Mouse (Mus musculus): ENCODE results near the gene Nifk. TPM values are rescaled to one million over a fixed set of nuclear protein-coding genes. Genes with fewer than 3 reads are reported as not detected.

Gene Nifk
- polyA plus RNA-seq, 1 experiment from 2014 or later: 91.1 TPM

DNA sequence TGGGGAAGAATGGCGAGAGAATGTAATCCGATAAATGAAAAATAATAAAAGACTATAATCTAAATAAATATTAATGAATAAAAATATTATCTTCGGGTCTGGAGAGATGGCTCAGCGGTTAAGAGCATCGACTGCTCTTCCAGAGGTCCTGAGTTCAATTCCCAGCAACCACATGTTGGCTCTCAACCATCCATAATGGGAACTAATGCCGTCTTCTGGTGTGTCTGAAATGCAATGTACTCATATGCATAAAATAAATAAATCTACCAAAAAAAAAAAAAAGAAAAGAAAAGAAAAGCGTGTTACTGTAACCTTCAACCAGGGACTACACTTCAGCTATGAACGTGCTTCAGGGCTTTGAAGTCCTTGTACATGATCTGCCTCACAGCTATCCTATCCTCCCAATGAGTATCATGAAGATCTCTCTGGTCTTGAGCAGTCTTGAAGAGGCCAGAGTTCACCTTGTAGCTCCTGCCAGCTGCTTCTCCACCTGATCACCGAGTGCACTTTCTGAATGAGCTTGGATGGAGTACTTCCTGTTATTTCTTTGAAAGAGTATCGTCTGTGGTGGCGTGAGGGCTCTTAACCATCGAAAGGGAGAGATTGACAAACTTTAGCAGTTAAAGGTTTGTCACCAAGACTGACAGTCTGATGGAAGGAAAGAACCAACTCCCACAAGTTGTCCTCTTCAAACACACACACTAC is 9.9 kb upstream of the Nifk start, which contains the start of gene Tsn:
Gene Tsn, minus strand, starts transcription at position 118 of the 705 bp plus-strand sequence.
- 57% methylated on average over 12 of the region's 12 CpGs for WGBS
- Histone ChIP-seq H3K4me3 (ENCODE audit: low read depth, low read length) (peak within 1 kb of the TSS; percentile 79), H3K27ac (ENCODE audit: low read depth, low read length) (peak within 1 kb of the TSS; percentile 95), H3K9ac (ENCODE audit: low read length) (peak within 1 kb of the TSS; percentile 91), H3K36me3 (ENCODE audit: control insufficient read depth, insufficient read depth, low read length) (peaks cover 9% of the 10 kb centered on the region; the same call in 1 of the 2 replicates), H3K4me1 (ENCODE audit: control insufficient read depth, insufficient read depth, low read length) (peaks cover 7% of the 10 kb centered on the region), H3K27me3 (replicated peaks; ENCODE audit: control insufficient read depth, insufficient read depth, low read length) (no peaks in the 10 kb centered on the region), H3K9me3 (replicated peaks; ENCODE audit: control insufficient read depth, low read length) (no peaks in the 10 kb centered on the region), H3K4me2 (ENCODE audit: low read length) (peak within 1 kb of the TSS; percentile 78)
- DNase-seq (ENCODE audit: low spot score) (no peak), ATAC-seq (peak; percentile 45)

DNA sequence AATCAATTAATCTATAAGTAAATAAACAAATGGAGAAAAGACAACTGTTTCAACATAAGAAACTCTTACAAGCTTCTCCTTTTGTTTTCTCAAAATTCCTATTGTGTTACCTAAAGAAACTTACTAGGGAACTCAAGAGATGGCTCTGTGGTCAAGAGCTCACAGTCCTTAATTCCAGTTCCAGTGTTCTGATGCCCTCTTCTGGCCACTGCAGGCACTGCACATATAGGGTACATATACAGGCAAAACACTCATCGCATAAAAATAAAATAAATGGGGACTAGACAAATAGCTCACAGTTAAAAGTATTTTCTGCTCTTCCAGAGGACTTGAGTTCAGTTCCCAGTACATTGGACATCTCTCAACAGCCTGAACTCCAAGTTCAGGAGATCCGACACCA is 943 bp upstream of the Nifk start:
- no peaks in the 10 kb centered on the region for H3K27me3 ChIP-seq (replicated peaks; ENCODE audit: control insufficient read depth, insufficient read depth, low read length)
- peaks cover 6% of the 10 kb centered on the region for H3K4me1 ChIP-seq (ENCODE audit: control insufficient read depth, insufficient read depth, low read length)
- H3K4me3 ChIP-seq (ENCODE audit: low read depth, low read length): no peak overlapping the region
- DNase-seq (ENCODE audit: low spot score): no peak
- H3K27ac ChIP-seq (ENCODE audit: low read depth, low read length): no peak overlapping the region
- no peak overlapping the region for H3K4me2 ChIP-seq (ENCODE audit: low read length)
- H3K9ac ChIP-seq (ENCODE audit: low read length): no peak overlapping the region
- H3K36me3 ChIP-seq (ENCODE audit: control insufficient read depth, insufficient read depth, low read length): peaks cover 21% of the 10 kb centered on the region
- no peak for ATAC-seq
- no peaks in the 10 kb centered on the region for H3K9me3 ChIP-seq (replicated peaks; ENCODE audit: control insufficient read depth, low read length)
- 72% methylated on average over 2 of the region's 2 CpGs for WGBS

DNA sequence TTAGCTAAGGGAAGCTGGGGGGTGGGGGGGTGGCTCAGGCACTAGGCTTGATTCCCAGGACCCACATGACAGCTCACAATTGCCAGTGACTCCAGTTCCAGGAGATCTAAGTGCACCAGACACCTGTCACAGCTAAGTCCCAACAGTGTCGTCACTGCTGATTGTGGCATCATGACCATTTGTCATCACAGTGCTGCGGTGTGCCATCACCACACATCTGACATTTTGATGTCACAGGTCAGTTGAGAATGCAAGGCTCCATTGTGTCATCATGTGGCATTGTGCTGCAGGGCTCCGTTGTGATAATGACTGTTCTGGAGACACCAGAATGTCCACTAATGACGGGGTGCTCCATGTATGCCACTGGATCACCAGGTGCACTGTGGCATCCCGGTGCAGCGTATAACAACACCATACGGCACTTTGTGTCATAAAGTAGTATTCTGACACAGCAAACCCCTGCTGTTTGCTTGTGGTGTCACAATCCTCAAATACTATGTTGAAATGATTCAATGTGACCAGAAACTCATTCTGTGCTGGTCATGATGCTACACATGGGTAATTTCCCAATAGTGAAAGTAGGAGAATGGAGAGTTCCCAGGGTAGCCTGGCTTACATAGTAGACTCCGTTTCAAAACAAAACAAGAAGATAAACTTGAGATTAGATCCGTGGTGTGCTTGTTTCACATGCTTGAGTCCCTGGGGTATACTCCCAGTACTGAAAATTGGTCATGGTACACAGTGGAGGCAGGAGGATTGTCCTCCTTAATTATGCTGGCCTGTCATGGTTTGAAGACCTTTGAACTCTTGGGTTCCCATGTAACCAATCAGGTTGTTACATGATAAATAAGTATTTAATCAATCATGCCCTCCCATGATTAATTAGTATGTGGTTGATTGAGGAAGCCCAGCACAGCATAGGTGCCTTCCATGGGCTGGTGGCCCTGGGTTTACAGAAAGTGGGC is 13.4 kb downstream of the Nifk start:
- no peak overlapping the region for H3K4me2 ChIP-seq (ENCODE audit: low read length)
- no peaks in the 10 kb centered on the region for H3K4me1 ChIP-seq (ENCODE audit: control insufficient read depth, insufficient read depth, low read length)
- H3K36me3 ChIP-seq (ENCODE audit: control insufficient read depth, insufficient read depth, low read length): peaks cover 53% of the 10 kb centered on the region
- WGBS: 89% methylated on average over 9 of the region's 9 CpGs
- DNase-seq (ENCODE audit: low spot score) (no peak), ATAC-seq (no peak)
- H3K27ac ChIP-seq (ENCODE audit: low read depth, low read length): no peak overlapping the region
- no peak overlapping the region for H3K9ac ChIP-seq (ENCODE audit: low read length)
- no peaks in the 10 kb centered on the region for H3K27me3 ChIP-seq (replicated peaks; ENCODE audit: control insufficient read depth, insufficient read depth, low read length)
- H3K4me3 ChIP-seq (ENCODE audit: low read depth, low read length): no peak overlapping the region
- H3K9me3 ChIP-seq (replicated peaks; ENCODE audit: control insufficient read depth, low read length): no peaks in the 10 kb centered on the region

DNA sequence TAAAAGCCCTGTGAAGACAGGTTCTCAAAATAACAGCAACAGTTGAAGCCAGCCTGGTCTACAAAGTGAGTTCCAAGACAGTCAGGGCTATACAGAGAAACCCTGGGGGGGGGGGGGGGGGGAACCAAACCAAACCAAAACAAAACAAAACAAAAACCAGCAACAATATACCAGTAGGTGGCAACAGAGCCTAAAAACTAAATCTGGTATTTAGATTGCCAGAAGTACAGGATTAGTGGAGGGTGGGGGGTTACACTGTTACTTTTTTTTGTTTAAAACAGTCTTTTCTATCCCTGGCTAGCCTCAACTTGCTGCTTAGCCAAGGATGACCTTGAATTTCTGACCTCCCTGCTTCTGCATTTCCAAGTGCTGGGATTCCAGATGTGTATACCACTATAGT is 14.2 kb downstream of the Nifk start:
- ATAC-seq (no peak), DNase-seq (ENCODE audit: low spot score) (peak; percentile 33)

DNA sequence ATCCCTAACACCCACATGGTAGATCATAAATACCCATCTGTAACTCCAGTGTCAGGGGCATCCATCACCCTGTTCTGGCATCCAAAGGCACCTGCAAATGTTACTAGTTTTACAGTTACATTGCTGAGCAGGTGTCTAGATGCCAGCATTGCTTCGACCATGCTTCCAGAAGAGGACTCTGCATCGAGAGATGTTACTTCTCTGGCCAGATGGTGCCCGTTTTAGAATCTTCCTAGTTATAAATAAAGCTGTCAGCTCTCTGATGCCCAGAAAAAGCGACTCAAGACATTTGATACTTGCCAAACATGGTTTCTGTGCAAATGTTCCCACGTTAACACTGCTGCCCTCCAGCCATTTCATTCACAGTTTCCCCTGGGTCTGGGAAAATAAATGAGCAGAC is 16.3 kb downstream of the Nifk start:
- no peak for ATAC-seq
- Histone ChIP-seq H3K27ac (ENCODE audit: low read depth, low read length) (no peak overlapping the region), H3K9me3 (replicated peaks; ENCODE audit: control insufficient read depth, low read length) (no peaks in the 10 kb centered on the region), H3K9ac (ENCODE audit: low read length) (no peak overlapping the region), H3K4me1 (ENCODE audit: control insufficient read depth, insufficient read depth, low read length) (no peaks in the 10 kb centered on the region), H3K27me3 (replicated peaks; ENCODE audit: control insufficient read depth, insufficient read depth, low read length) (no peaks in the 10 kb centered on the region), H3K4me2 (ENCODE audit: low read length) (no peak overlapping the region), H3K4me3 (ENCODE audit: low read depth, low read length) (no peak overlapping the region), H3K36me3 (ENCODE audit: control insufficient read depth, insufficient read depth, low read length) (peaks cover 24% of the 10 kb centered on the region)
- WGBS: 77% methylated on average over 5 of the region's 5 CpGs
- no peak for DNase-seq (ENCODE audit: low spot score)

More for the DNA sequence above, 14.2 kb downstream of the Nifk start:
- no peaks in the 10 kb centered on the region for H3K9me3 ChIP-seq (replicated peaks; ENCODE audit: control insufficient read depth, low read length)
- no peak overlapping the region for H3K9ac ChIP-seq (ENCODE audit: low read length)
- H3K4me1 ChIP-seq (ENCODE audit: control insufficient read depth, insufficient read depth, low read length): no peaks in the 10 kb centered on the region
- H3K27ac ChIP-seq (ENCODE audit: low read depth, low read length): no peak overlapping the region
- H3K27me3 ChIP-seq (replicated peaks; ENCODE audit: control insufficient read depth, insufficient read depth, low read length): no peaks in the 10 kb centered on the region
- peaks cover 45% of the 10 kb centered on the region for H3K36me3 ChIP-seq (ENCODE audit: control insufficient read depth, insufficient read depth, low read length)
- H3K4me3 ChIP-seq (ENCODE audit: low read depth, low read length): no peak overlapping the region
- H3K4me2 ChIP-seq (ENCODE audit: low read length): no peak overlapping the region

DNA sequence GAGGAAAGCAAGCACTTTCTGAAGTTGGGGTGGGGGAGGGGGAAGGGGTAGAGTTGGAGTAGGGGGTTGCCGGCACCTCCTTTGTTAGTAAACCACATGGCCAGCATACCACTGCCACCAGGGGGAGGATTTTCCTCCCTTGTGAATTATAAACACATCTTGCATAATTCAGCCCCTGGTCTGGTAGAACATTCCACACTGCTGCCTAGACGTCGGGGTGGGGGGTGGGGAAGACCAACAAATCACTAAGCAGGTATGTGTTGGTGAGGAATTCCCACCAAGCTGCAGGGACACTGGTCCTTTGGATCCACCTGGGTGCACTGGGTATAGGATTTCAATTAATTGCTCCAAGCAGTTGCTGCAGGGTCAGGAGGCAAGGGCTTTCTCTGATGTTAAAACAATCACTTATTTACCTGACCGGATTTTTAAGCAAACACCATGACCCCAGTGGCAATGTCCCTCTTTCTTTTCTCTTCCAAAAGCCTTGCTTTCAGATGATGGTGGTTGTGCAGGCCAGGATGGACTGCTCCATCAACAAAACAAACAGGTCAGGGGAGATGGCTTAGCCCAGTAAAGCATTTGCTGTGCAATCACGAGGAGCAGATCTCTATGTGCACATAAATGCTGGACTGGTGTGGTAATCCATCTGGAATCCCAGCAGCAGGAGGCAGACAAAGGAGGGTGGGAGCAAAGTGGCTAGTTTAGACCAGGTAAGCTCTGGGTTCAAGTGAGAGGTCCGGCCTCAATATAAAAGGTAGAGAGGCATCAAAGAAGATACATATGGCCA is 22.2 kb downstream of the Nifk start:
- Histone ChIP-seq H3K36me3 (ENCODE audit: control insufficient read depth, insufficient read depth, low read length) (no peaks in the 10 kb centered on the region), H3K9me3 (replicated peaks; ENCODE audit: control insufficient read depth, low read length) (no peaks in the 10 kb centered on the region), H3K9ac (ENCODE audit: low read length) (no peak overlapping the region), H3K27ac (ENCODE audit: low read depth, low read length) (no peak overlapping the region), H3K27me3 (replicated peaks; ENCODE audit: control insufficient read depth, insufficient read depth, low read length) (no peaks in the 10 kb centered on the region), H3K4me2 (ENCODE audit: low read length) (no peak overlapping the region), H3K4me1 (ENCODE audit: control insufficient read depth, insufficient read depth, low read length) (no peaks in the 10 kb centered on the region), H3K4me3 (ENCODE audit: low read depth, low read length) (no peak overlapping the region)
- no peak for ATAC-seq
- 42% methylated on average over 6 of the region's 6 CpGs for WGBS
- no peak for DNase-seq (ENCODE audit: low spot score)

DNA sequence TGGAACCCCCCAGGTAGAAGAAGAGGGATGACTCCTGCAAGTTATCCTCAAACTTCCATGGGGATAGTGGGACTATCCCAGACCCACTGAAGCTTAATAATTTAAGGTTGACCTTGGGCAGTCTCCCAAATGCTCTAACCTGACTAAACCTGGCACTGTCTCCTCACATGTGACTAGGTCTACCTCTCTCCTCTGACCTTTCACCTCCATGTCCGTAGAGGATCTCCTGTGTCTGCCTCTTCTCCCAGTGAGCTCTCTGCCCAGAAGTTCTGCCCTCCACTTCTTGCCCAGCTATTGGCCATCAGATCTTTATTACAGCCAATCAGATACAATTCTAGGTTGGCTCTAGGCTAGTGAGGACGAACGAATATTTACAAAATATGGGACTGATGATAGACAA is 28.3 kb downstream of the Nifk start:
- no peaks in the 10 kb centered on the region for H3K4me1 ChIP-seq (ENCODE audit: control insufficient read depth, insufficient read depth, low read length)
- no peaks in the 10 kb centered on the region for H3K9me3 ChIP-seq (replicated peaks; ENCODE audit: control insufficient read depth, low read length)
- H3K27ac ChIP-seq (ENCODE audit: low read depth, low read length): no peak overlapping the region
- H3K4me3 ChIP-seq (ENCODE audit: low read depth, low read length): no peak overlapping the region
- H3K27me3 ChIP-seq (replicated peaks; ENCODE audit: control insufficient read depth, insufficient read depth, low read length): no peaks in the 10 kb centered on the region
- ATAC-seq (no peak), DNase-seq (ENCODE audit: low spot score) (no peak)
- H3K4me2 ChIP-seq (ENCODE audit: low read length): no peak overlapping the region
- WGBS: 86% methylated on average over 3 of the region's 3 CpGs
- H3K36me3 ChIP-seq (ENCODE audit: control insufficient read depth, insufficient read depth, low read length): no peaks in the 10 kb centered on the region
- H3K9ac ChIP-seq (ENCODE audit: low read length): no peak overlapping the region

DNA sequence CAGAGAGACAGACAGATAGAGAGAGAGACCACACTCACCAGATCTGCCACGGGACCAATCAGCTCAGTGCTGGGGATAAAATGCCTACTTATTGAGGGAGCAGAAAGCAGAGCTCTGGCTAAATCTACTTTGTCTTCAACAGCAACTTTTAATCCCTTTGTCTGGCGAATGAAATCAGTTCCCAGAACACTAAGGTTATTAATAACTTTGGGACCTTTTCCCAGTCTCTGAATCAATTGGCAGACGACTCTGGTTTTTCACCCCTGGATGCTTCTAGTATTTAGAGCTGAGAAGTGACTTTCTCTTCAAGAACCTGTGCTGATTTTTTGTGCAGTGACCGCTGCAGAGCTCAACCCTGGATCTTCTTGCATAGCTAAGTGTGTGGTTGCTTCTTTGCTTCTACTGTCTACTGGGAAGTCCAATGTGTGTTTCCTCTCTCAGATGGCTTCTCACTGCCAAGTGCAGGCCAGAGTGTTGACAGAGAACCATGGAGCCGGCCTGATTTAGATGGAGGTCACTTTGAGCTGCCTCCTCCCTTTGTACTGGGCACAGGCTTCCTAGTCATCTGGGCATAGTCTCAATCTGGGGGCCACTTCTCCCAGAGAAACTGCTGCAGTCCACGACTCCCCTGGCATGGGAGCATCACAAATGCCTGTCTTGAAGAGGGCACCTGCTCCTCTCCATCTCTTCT is 37.6 kb downstream of the Nifk start:
- Histone ChIP-seq H3K4me2 (ENCODE audit: low read length) (no peak overlapping the region), H3K4me3 (ENCODE audit: low read depth, low read length) (no peak overlapping the region), H3K9me3 (replicated peaks; ENCODE audit: control insufficient read depth, low read length) (no peaks in the 10 kb centered on the region), H3K27me3 (replicated peaks; ENCODE audit: control insufficient read depth, insufficient read depth, low read length) (no peaks in the 10 kb centered on the region), H3K4me1 (ENCODE audit: control insufficient read depth, insufficient read depth, low read length) (no peaks in the 10 kb centered on the region), H3K36me3 (ENCODE audit: control insufficient read depth, insufficient read depth, low read length) (no peaks in the 10 kb centered on the region), H3K27ac (ENCODE audit: low read depth, low read length) (no peak overlapping the region), H3K9ac (ENCODE audit: low read length) (no peak overlapping the region)
- 61% methylated on average over 6 of the region's 6 CpGs for WGBS
- ATAC-seq: no peak
- DNase-seq (ENCODE audit: low spot score): no peak

All from forebrain, embryonic 14.5 days (tissue).